Mouse (Mus musculus): ENCODE measurements around the gene Cep83. TPM values are rescaled to one million over a fixed set of nuclear protein-coding genes. Genes with fewer than 3 reads are reported as not detected.
A peak's percentile ranks its signal among the peaks of the same experiment; 100 is the strongest.
"Not testable (repeated sequence)": the region's sequence is repeated elsewhere in the genome, so short reads cannot be mapped to it uniquely, and the experiment has no call there.

The Cep83 gene
- 10 to 100 TPM; 15.3 to 17.6 TPM for total RNA-seq (2021)
- long read RNA-seq, experiment 1, transcript Cep83-201 (16 exons, 3,639 nt): major isoform, 13 of 16 reads
- long read RNA-seq, experiment 1, partial matches to known transcripts: 1 of 16 reads
- long read RNA-seq, experiment 1, other reads (novel, unspliced or antisense): 1 of 16 reads
- long read RNA-seq, experiment 2, transcript Cep83-201 (16 exons, 3,639 nt): major isoform, 15 of 24 reads
- long read RNA-seq, experiment 2, partial matches to known transcripts: 3 of 24 reads
- long read RNA-seq, experiment 2, other reads (novel, unspliced or antisense): 4 of 24 reads

- DNase-seq: peak; percentile 96
These were observed at the start of gene Cep83 for GRCm38 (mm10) chr10:94688420-94689175. Gene Cep83, plus strand, starts transcription at chr10:94688654.

GRCm38 (mm10) chr10:94639281-94639680, 49.2 kb upstream of the Cep83 start:
- no peak for DNase-seq

- DNase-seq: no peak
These were observed 48.4 kb upstream of the Cep83 start for GRCm38 (mm10) chr10:94640067-94640466.

GRCm38 (mm10) chr10:94664036-94664435, 24.4 kb upstream of the Cep83 start:
- no peak for DNase-seq

GRCm38 (mm10) chr10:94664455-94664854, 24.0 kb upstream of the Cep83 start:
- no peak for DNase-seq

- no peak for DNase-seq
These were observed 20.3 kb upstream of the Cep83 start for GRCm38 (mm10) chr10:94668147-94668546.

GRCm38 (mm10) chr10:94687801-94688419, 544 bp upstream of the Cep83 start:
- peak; percentile 67 for DNase-seq

- DNase-seq: no peak
These were observed 689 bp downstream of the Cep83 start for GRCm38 (mm10) chr10:94689176-94689510.

- no peak for DNase-seq
These were observed 1.9 kb downstream of the Cep83 start for GRCm38 (mm10) chr10:94690376-94690775.

- DNase-seq: no peak
These were observed 3.7 kb downstream of the Cep83 start for GRCm38 (mm10) chr10:94692163-94692562.

- no peak for DNase-seq
These were observed 17.3 kb downstream of the Cep83 start for GRCm38 (mm10) chr10:94705643-94706258.

GRCm38 (mm10) chr10:94706695-94707094, 18.2 kb downstream of the Cep83 start:
- DNase-seq: no peak

GRCm38 (mm10) chr10:94709622-94710319, 21.3 kb downstream of the Cep83 start:
- peak; percentile 10 for DNase-seq

GRCm38 (mm10) chr10:94710320-94710695, 21.9 kb downstream of the Cep83 start:
- no peak for DNase-seq

GRCm38 (mm10) chr10:94720300-94720699, 31.8 kb downstream of the Cep83 start:
- no peak for DNase-seq

- not testable (repeated sequence) for DNase-seq
These were observed 39.6 kb downstream of the Cep83 start for GRCm38 (mm10) chr10:94728053-94728452.

- no peak for DNase-seq
These were observed 42.0 kb downstream of the Cep83 start for GRCm38 (mm10) chr10:94730445-94730844.

GRCm38 (mm10) chr10:94734829-94735228, 46.4 kb downstream of the Cep83 start:
- DNase-seq: no peak

- DNase-seq: no peak
These were observed 51.8 kb downstream of the Cep83 start for GRCm38 (mm10) chr10:94740221-94740620.

- DNase-seq: no peak
These were observed 53.0 kb downstream of the Cep83 start for GRCm38 (mm10) chr10:94741459-94741858.

- DNase-seq: peak; percentile 43
These were observed 58.6 kb downstream of the Cep83 start for GRCm38 (mm10) chr10:94747011-94747410.

- DNase-seq: no peak
These were observed 83.0 kb downstream of the Cep83 start for GRCm38 (mm10) chr10:94771496-94771895.
